Mouse (Mus musculus) adrenal gland, postnatal 0 days (tissue): ENCODE measurements around the gene Olfm1. TPM values are rescaled to one million over a fixed set of nuclear protein-coding genes. Genes with fewer than 3 reads are reported as not detected.

ENCODE experiments used
- polyA plus RNA-seq: library from polyadenylated mRNA; unstranded; fragments of >200 nt; fragmentation: Nextera tagmentation; extraction: Ambion mirVana; gene quantifications from 2 replicates; pipeline ENCODE4 v1.2.1, GENCODE M21; 2015

The Olfm1 gene
- 27.4 and 68.5 TPM in 2 replicates for polyA plus RNA-seq

DNA sequence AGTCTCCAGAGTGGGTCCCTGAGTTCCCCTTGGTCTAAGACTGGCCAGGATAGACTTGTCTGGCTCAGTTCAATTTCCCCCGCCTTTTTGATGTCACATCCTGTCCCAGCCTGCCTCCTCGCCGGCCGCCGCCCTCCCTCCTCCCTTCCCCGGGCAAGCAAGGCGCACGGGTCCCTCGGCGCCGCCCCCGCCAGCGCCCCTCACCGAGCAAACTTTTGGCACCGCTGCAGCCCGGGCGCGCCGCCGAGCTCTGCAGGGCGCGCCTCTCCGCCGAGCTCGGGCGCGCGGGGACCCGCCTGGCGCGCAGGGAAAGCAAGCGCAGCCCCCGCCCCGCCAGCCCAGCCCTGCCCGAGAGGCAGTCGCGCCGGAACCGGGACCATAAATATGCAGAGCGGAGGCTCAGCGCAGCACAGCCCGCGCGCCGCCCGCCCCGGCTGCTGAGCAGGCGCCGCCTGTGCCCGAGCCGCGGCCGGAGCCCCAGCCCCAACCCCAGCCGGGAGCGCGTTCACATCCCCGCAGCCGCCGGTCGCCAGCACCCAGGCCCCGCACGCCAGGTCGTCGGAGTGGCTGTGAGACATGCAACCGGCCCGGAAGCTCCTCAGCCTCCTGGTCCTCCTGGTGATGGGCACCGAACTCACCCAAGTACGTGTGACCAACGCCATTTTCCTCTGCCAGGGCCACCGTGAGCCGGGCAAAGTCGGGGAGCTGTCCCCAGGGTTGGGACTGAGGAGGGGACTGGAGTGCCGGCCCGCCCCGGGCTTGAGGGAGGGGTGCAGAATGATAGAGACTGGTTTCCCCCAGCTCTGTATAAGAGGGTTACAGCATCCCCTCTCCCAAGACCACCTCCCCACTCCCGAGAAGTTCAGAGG is at the start of gene Olfm1:
Gene Olfm1 (plus strand): TSS at position 172 of the 869 bp plus-strand sequence.

Other genes starting within 250 kb of the Olfm1 start
- gene Fcnb, start 108.1 kb upstream of the Olfm1 start, polyA plus RNA-seq: 2.3 and 3.2 TPM in 2 replicates